Mouse (Mus musculus): ENCODE data around the gene Oog4.
"Not testable (repeated sequence)": the region's sequence is repeated elsewhere in the genome, so short reads cannot be mapped to it uniquely, and the experiment has no call there.

Gene Oog4

DNA sequence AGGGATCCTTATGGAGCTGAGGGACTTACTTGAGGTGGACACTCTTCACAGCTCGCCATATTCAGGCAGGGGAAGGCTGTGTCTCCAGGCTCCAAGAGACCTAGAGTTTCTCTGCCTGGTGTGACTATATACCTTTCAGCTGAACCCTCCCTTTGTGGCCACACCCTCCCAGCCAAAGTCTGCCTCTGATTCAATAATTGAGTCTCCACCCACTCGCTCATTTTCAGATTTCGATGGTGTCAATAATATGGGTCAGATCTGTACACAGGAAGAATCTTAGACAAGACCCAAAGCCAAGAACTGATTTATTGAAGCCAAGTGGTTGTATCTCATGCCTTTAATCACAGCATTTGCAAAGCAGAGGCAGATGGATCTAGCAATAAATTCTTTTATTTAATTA, at the start of gene Oog4:
TSS of gene Oog4 (minus strand) at position 101 of the 400 bp plus-strand sequence.
- DNase-seq = no peak

DNA sequence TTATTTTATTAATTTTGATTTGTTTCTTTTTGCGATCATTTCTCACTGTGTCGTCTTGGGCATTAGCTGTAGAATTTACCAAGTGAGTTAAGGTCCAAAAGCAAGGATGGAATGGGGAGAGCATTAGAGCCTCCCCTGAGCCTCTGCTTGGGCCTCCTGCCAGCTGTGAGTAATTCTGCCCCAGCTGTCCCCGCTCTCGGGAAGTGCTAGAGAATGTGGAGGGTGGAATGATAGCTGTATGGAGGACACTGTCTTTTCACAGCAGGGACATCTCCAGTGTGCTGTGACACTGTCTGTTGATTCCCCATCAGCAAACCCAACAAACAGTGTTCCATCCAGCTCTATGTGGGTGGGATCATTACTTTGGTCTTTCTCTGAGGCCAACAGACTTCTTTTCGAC, 23.4 kb downstream of the Oog4 start:
- not testable (repeated sequence) for DNase-seq

DNA sequence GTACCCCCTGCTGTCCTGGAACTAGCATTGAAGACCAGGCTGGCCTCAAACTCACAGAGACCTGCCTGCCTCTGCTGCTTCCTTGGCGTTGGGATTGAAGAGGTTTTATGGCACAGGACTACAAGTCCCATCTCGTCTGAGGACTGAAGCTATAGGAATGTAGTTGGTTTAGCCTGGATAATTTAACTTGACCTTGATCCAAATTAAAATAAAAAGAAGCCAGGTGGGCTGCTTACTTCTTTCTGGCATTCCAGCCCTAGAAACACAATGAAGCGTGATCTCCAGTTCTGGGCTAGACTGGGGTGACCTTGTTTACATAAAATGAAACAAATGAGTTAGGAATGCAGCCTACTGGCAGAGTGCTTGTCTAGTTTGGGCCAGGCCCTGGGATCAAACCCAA, 36.0 kb downstream of the Oog4 start:
- no peak for DNase-seq

DNA sequence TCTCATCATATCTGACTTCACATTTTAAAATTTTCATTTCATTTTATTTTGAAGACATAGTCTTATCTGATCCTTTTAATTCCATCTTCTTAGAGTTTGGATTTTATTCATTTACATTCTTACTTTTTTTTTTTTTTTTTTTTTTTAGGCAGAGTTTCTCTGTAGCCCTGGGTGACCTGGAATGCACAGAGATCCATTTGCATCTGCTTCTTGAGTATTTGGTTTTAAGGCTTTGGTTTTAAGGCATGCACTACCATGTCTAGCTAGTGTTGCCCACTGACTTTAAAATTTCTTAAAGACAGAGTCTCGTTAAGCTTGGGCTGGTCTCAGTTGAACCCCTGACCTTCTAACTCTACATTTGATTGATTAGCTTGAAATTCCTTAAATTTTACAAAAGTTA, 36.5 kb downstream of the Oog4 start:
- no peak for DNase-seq

DNA sequence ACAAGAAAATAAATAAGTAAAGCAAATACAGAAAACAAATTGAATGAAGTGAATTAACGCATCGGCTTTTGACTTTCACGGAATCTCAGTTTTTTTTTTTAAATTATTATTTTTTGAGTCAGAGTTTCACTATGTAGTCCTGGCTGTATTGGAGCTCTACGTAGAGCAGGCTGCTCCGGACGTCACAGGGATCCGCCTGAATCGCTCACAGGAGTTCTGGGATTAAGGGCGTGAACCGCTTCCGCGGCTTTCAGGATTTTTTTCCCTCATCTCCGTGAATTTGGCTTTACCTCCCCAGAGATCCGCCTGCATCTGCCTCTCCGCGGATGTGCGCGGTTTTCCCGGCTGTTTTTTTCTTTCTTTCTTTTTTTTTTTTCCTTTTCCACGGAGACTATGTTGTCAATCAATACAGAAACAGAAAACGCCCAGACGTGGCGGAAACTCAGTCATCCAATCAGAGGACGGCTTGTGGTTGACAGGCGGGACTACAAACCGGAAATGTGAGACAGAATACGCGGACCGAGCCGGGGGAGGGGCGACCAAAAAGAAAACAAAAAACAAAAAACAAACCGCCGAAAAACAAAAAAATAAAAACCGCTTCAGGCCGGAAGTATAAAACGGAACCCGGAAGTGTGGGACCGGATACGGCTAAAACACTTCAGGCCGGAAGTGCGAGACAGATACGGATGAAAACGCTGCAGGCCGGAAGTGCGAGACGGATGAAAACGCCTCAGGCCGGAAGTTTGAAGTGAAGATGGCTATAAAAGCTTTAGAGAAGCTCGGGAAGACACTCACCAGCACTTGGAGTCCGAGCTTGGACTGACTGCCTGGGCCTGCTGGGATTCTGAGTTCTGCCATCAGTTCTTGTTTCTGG, 37.7 kb downstream of the Oog4 start, which contains the start of gene Pramef8:
TSS of gene Pramef8 (plus strand) at position 208 of the 874 bp plus-strand sequence.
- DNase-seq = peak; percentile 88

DNA sequence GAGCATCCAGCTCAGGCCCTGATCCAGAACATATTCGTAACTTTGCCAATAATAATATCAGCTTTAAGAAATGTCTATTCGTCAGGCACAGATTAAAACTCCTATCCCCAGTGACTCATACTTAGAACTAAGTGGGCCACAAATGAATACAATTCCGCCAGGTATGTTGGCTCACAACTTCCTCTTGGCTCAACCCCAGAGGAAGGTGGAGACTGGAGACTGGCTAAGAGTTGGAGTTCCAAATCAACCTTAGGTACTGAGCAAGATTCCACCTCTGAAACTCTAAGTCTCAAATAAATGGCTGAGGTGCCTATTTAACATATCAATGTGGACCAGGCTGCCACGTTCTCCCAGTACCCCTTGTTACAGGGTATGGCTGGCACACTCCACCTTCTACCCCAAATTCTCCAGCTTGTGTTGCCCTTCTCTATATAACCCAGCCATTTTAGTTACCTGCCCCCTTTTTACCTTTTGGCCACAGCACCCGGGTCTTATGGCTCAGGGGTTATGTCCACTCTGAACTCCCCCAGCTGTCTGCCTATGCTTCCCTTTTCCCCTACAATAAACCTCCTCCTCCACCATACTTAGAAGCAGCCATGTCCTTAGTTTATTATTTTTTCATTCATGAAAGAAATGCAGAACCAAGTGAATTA, 38.4 kb downstream of the Oog4 start:
- DNase-seq = peak; percentile 9

DNA sequence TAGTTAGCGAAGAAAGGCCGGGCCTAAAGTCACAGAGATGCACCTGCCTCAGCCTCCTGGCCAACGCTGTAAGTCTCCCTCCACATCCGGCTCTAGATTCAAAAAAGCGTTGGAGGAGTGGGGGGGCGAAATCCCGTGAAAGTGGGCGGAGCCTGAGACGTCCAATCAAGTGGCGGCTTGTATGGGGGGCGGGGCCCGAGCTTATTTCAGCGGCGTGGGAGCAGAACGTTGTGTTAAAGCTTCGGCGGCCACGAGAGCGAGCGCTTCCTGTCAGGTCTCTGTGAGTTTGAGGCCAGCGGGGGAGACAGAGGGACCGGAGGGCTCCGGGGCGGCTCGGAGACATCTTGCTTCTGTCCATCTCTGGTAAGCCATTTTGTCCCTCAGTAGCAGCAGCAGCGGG, 55.9 kb downstream of the Oog4 start, which contains the start of gene Pramel1:
TSS of gene Pramel1 (plus strand) at position 248 of the 400 bp plus-strand sequence.
- DNase-seq = no peak

DNA sequence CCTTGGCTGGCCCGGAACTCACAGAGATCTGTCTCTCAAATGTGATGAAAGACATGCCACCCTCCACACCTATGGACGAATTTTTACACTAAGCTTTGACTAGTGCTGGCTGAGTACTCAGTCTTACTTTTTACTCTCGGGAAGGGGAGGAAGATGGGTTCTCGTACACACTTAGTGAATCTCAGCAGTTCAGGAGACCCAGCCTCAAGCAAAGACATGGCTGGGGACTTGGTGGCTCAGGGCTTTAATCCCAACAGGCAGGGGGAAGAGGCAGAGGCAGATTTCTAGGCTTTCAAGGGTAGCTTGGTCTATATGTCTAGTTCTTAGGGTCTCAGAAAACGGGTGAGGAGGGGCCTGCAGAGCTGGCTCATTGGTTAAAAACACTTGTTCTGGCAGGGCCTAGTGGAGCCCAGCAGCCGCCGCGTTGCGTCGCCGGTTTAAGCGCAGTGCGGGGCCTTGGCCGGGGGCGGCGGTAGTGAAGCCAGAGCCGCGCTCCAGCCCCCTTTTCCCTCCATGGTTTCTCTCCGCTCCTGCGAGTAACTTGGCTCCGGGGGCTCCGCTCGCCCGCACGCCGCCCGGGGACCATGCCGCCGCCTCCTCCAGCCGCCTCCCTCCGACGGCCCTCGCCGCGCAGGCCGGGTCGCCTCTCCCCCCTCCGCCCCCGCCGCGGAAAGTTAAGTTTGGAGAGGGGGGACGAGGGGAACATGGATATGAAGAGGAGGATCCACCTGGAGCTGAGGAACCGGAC, 61.0 kb downstream of the Oog4 start:
- peak; percentile 34 for DNase-seq
